Comparison of ENCODE assay signal across 30 mouse cellular contexts in the genomic region with DNA sequence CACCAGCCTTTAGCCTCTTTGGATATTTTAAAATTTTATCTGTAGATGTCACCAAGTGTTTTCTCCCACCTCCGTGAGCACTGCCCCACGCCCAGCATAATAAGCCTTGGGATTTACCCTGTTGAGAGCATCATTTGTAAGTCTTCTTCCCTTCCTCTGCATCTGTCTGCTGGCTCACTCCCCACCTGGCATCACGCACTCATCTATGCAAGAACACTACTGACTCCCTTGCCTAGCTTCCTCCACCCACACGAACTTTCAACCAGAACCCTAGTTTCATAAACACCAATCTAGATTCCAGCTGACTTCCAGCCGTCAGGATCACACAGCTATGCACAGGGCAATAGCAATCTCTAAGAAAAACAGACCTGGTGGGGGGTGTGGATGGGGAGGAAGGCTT.
DNase-seq lines count a peak whose midpoint lies in the region; ATAC-seq lines count a peak whose summit lies in the region.
"Had no signal": no experiment of that assay in that cellular context is flagged by ENCODE, and none has a peak within 500 bp of the region (broad histone marks: within the 10 kb centered on the region; RNA-seq: fewer than 3 reads in every experiment).

No protein-coding gene starts in this region.

- ATAC-seq in heart, embryonic 12.5 days (ENCODE audit: insufficient number of reproducible peaks, low FRiP score): no peak
- ATAC-seq: CD4-positive, CD25-positive, alpha-beta regulatory T cell, adult 4 months; forebrain, embryonic 15.5 days; hindbrain, postnatal 0 days; inflammation-experienced regulatory T-cells, adult 6 months had no signal

- H3K4me3 ChIP-seq in heart, embryonic 12.5 days: no peak overlapping the region
- H3K4me3 ChIP-seq: embryonic facial prominence, embryonic 10.5 days; embryonic facial prominence, embryonic 13.5 days; erythroblast, embryonic 14.5 days; forebrain, embryonic 12.5 days; forebrain, embryonic 15.5 days; heart, embryonic 15.5 days; hindbrain, embryonic 10.5 days had no signal

- 57% methylated on average over 5 of the region's 5 CpGs for WGBS in heart, embryonic 12.5 days

- peak; percentile 52 for DNase-seq in heart, adult 11 months
- DNase-seq in left cerebral cortex, adult 18-20 months (ENCODE audit: low spot score in 2 of 2): peak; percentile 10 to 22
- DNase-seq in left cerebral cortex, postnatal 14 days (ENCODE audit: low spot score in 2 of 2): no peak
- DNase-seq in brain, adult 2 months (ENCODE audit: low read depth, low spot score): peak; percentile 71
- DNase-seq in right cerebral cortex, postnatal 25 days: peak; percentile 23
- DNase-seq in lung, postnatal 10 days: no peak
- DNase-seq: adrenal gland, adult 2 months; adrenal gland, postnatal 14 days; cerebellum, adult 11-12 months; cerebellum, adult 8-10 months; cerebellum, postnatal 10 days; cerebellum, postnatal 36 days; embryo, embryonic 11 days; gastrocnemius, postnatal 10 days; gastrocnemius, postnatal 36 days; heart, postnatal 10 days; heart, postnatal 36 days had no signal

- no peak overlapping the region for H3K9ac ChIP-seq in heart, embryonic 12.5 days
- H3K9ac ChIP-seq: embryonic facial prominence, embryonic 13.5 days; forebrain, embryonic 12.5 days; forebrain, embryonic 15.5 days; heart, embryonic 15.5 days; hindbrain, embryonic 14.5 days had no signal

- H3K27me3 ChIP-seq in heart, embryonic 12.5 days (replicated peaks): 0 out of 2 replicates have a peak, but pooled peaks cover 3% of the 10 kb centered on the region
- H3K27me3 ChIP-seq: embryonic facial prominence, embryonic 13.5 days; forebrain, embryonic 12.5 days; forebrain, embryonic 15.5 days; heart, embryonic 15.5 days had no signal

- H3K4me1 ChIP-seq in heart, embryonic 12.5 days (replicated peaks): no peaks in the 10 kb centered on the region
- H3K4me1 ChIP-seq: embryonic facial prominence, embryonic 10.5 days; embryonic facial prominence, embryonic 13.5 days; forebrain, embryonic 12.5 days; forebrain, embryonic 15.5 days; heart, embryonic 15.5 days; hindbrain, embryonic 10.5 days had no signal

- no peaks in the 10 kb centered on the region for H3K36me3 ChIP-seq in heart, embryonic 12.5 days
- H3K36me3 ChIP-seq: embryonic facial prominence, embryonic 10.5 days; embryonic facial prominence, embryonic 13.5 days; forebrain, embryonic 12.5 days; forebrain, embryonic 15.5 days; heart, embryonic 15.5 days; hindbrain, embryonic 10.5 days had no signal

- H3K9me3 ChIP-seq in heart, embryonic 12.5 days (replicated peaks): no peaks in the 10 kb centered on the region
- H3K9me3 ChIP-seq: embryonic facial prominence, embryonic 10.5 days; embryonic facial prominence, embryonic 13.5 days; forebrain, embryonic 12.5 days; forebrain, embryonic 15.5 days; heart, embryonic 15.5 days; hindbrain, embryonic 10.5 days had no signal

- H3K4me2 ChIP-seq in heart, embryonic 12.5 days: no peak overlapping the region
- H3K4me2 ChIP-seq: embryonic facial prominence, embryonic 13.5 days; forebrain, embryonic 12.5 days; forebrain, embryonic 15.5 days; heart, embryonic 11.5 days; heart, embryonic 15.5 days; hindbrain, embryonic 14.5 days had no signal

- no peak overlapping the region for H3K27ac ChIP-seq in heart, embryonic 12.5 days (ENCODE audit: poor library complexity, severe bottlenecking)
- H3K27ac ChIP-seq: embryonic facial prominence, embryonic 10.5 days; embryonic facial prominence, embryonic 13.5 days; forebrain, embryonic 12.5 days; forebrain, embryonic 15.5 days; heart, embryonic 15.5 days; hindbrain, embryonic 10.5 days; hindbrain, embryonic 14.5 days; hindbrain, postnatal 0 days had no signal

- intact Hi-C loops in left cerebral cortex, postnatal 14 days (cut with DNase I): no loop called here

Comparison
In these comparisons a context has a peak if more than half of its experiments do, and no peak if none do; other contexts are left out.
1. DNase-seq: peak in heart, adult 11 months (single experiment), left cerebral cortex, adult 18-20 months (2 of 2), brain, adult 2 months (single experiment) and right cerebral cortex, postnatal 25 days (single experiment); none in left cerebral cortex, postnatal 14 days (0 of 2) and lung, postnatal 10 days (single experiment).